Comparison of ENCODE assay signal across 15 mouse cellular contexts in the genomic region with DNA sequence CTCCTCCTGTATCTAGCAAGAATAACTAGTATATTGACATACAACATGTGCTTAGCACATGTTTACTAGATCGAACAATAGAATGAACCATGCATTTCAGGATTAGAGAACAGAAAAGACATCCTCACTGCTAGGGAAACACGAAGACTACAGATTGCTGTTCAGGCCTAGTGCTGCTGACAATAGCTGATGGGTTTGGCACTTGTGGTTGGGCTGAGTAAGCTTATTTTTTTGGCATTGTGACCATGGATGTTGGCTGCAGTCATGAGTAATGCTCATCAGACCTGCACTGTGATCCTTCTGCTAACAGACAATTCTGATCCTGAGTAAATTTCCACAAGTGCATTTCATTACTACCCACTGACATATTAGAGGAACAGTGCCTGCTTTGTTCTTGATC.
DNase-seq lines count a peak whose midpoint lies in the region; ATAC-seq lines count a peak whose summit lies in the region.
"Had no signal": no experiment of that assay in that cellular context is flagged by ENCODE, and none has a peak within 500 bp of the region (broad histone marks: within the 10 kb centered on the region; RNA-seq: fewer than 3 reads in every experiment).

No protein-coding gene starts in this region.

- no peak overlapping the region for H3K9ac ChIP-seq in hindbrain, embryonic 16.5 days (ENCODE audit: low read depth, low read length)
- no peak overlapping the region for H3K9ac ChIP-seq in hindbrain, embryonic 11.5 days (ENCODE audit: low read depth, low read length)
- H3K9ac ChIP-seq in intestine, embryonic 15.5 days: no peak overlapping the region
- H3K9ac ChIP-seq: heart, embryonic 13.5 days; stomach, embryonic 15.5 days had no signal

- DNase-seq in hindbrain, embryonic 11.5 days (ENCODE audit: low spot score): no peak
- DNase-seq in brain, adult 2 months (ENCODE audit: low read depth, low spot score): peak; percentile 97
- peak; percentile 82 to 84 for DNase-seq in cerebellum, postnatal 10 days
- peak; percentile 8 to 68 for DNase-seq in layer of hippocampus, postnatal 14 days (ENCODE audit: low spot score in 2 of 2)
- no peak for DNase-seq in urinary bladder, adult 18-20 months (ENCODE audit: low spot score in 2 of 2)
- DNase-seq: kidney, adult 18-20 months; kidney, postnatal 4 days; right cerebral cortex, postnatal 4 days; thymus, postnatal 25 days had no signal

- no peak overlapping the region for H3K27ac ChIP-seq in hindbrain, embryonic 16.5 days (ENCODE audit: low read depth, low read length)
- no peak overlapping the region for H3K27ac ChIP-seq in hindbrain, embryonic 11.5 days (ENCODE audit: low read depth, low read length)
- no peak overlapping the region for H3K27ac ChIP-seq in intestine, embryonic 15.5 days
- H3K27ac ChIP-seq: heart, embryonic 13.5 days; hindbrain, embryonic 10.5 days; stomach, embryonic 15.5 days had no signal

- no peaks in the 10 kb centered on the region for H3K9me3 ChIP-seq in hindbrain, embryonic 16.5 days (ENCODE audit: control insufficient read depth, low read length)
- H3K9me3 ChIP-seq in hindbrain, embryonic 11.5 days (ENCODE audit: control insufficient read depth, low read length): no peaks in the 10 kb centered on the region
- H3K9me3 ChIP-seq in intestine, embryonic 15.5 days: no peaks in the 10 kb centered on the region
- H3K9me3 ChIP-seq: heart, embryonic 13.5 days; hindbrain, embryonic 10.5 days; stomach, embryonic 15.5 days had no signal

- H3K4me1 ChIP-seq in hindbrain, embryonic 16.5 days (ENCODE audit: control insufficient read depth, insufficient read depth, low read depth, low read length): no peaks in the 10 kb centered on the region
- H3K4me1 ChIP-seq in hindbrain, embryonic 11.5 days (replicated peaks; ENCODE audit: control insufficient read depth, insufficient read depth, low read length): no peaks in the 10 kb centered on the region
- H3K4me1 ChIP-seq in intestine, embryonic 15.5 days (replicated peaks): no peaks in the 10 kb centered on the region
- H3K4me1 ChIP-seq: heart, embryonic 13.5 days; hindbrain, embryonic 10.5 days; stomach, embryonic 15.5 days had no signal

- H3K36me3 ChIP-seq in hindbrain, embryonic 16.5 days (ENCODE audit: control insufficient read depth, insufficient read depth, low read length): no peaks in the 10 kb centered on the region
- H3K36me3 ChIP-seq in hindbrain, embryonic 11.5 days (ENCODE audit: control insufficient read depth, insufficient read depth, low read length): no peaks in the 10 kb centered on the region
- H3K36me3 ChIP-seq in intestine, embryonic 15.5 days: no peaks in the 10 kb centered on the region
- H3K36me3 ChIP-seq: heart, embryonic 13.5 days; hindbrain, embryonic 10.5 days; stomach, embryonic 15.5 days had no signal

- H3K4me3 ChIP-seq in hindbrain, embryonic 16.5 days (ENCODE audit: low read length): no peak overlapping the region
- no peak overlapping the region for H3K4me3 ChIP-seq in hindbrain, embryonic 11.5 days (ENCODE audit: low read depth, low read length)
- H3K4me3 ChIP-seq in intestine, embryonic 15.5 days (replicated peaks): no peak overlapping the region
- H3K4me3 ChIP-seq: erythroblast, embryonic 14.5 days; heart, embryonic 13.5 days; hindbrain, embryonic 10.5 days; stomach, embryonic 15.5 days had no signal

- H3K4me2 ChIP-seq in hindbrain, embryonic 16.5 days (ENCODE audit: low read length): no peak overlapping the region
- H3K4me2 ChIP-seq in hindbrain, embryonic 11.5 days (replicated peaks; ENCODE audit: low read depth, low read length): no peak overlapping the region
- H3K4me2 ChIP-seq in intestine, embryonic 15.5 days (replicated peaks): no peak overlapping the region
- H3K4me2 ChIP-seq: heart, embryonic 13.5 days; stomach, embryonic 15.5 days had no signal

- 75% methylated on average over 2 of the region's 2 CpGs for WGBS in hindbrain, embryonic 16.5 days
- 85% methylated on average over 2 of the region's 2 CpGs for WGBS in hindbrain, embryonic 11.5 days
- 80% methylated on average over 2 of the region's 2 CpGs for WGBS in intestine, embryonic 15.5 days

- ATAC-seq in hindbrain, embryonic 16.5 days: peak; percentile 61; the same call in 1 of the 2 replicates
- ATAC-seq in hindbrain, embryonic 11.5 days (ENCODE audit: low FRiP score): no peak
- ATAC-seq in intestine, embryonic 15.5 days: no peak

- H3K27me3 ChIP-seq in hindbrain, embryonic 16.5 days (replicated peaks; ENCODE audit: control insufficient read depth, insufficient read depth, low read length): no peaks in the 10 kb centered on the region
- H3K27me3 ChIP-seq in hindbrain, embryonic 11.5 days (ENCODE audit: control insufficient read depth, insufficient read depth, low read length): no peaks in the 10 kb centered on the region
- no peaks in the 10 kb centered on the region for H3K27me3 ChIP-seq in intestine, embryonic 15.5 days (replicated peaks)
- H3K27me3 ChIP-seq: heart, embryonic 13.5 days; stomach, embryonic 15.5 days had no signal

Comparison
In these comparisons a context has a peak if more than half of its experiments do, and no peak if none do; other contexts are left out.
1. DNase-seq: peak in brain, adult 2 months (single experiment), cerebellum, postnatal 10 days (2 of 2) and layer of hippocampus, postnatal 14 days (2 of 2); none in hindbrain, embryonic 11.5 days (single experiment) and urinary bladder, adult 18-20 months (0 of 2).